Mouse (Mus musculus) thymus, adult 2 months (tissue): ENCODE results near the gene Zfp457. TPM values are rescaled to one million over a fixed set of nuclear protein-coding genes. Genes with fewer than 3 reads are reported as not detected.

ENCODE experiments used
- DNase-seq: peaks from one replicate; pipeline ENCODE4 v3.0.0; 2021
- H3K27ac ChIP-seq: fragments of 200-500 bp; 2 replicates; pipeline ENCODE4 v1.5.1; 2012; ENCODE audit warnings: low read length, control low read depth; ENCODE audit not compliant: control insufficient read depth, insufficient read depth
- H3K27me3 ChIP-seq: fragments of 200-500 bp; 2 replicates; pipeline ENCODE4 v1.6.1; 2012; ENCODE audit warnings: mild to moderate bottlenecking, low read length, moderate library complexity, mixed read lengths; ENCODE audit not compliant: control insufficient read depth, insufficient read depth
- H3K36me3 ChIP-seq: fragments of 200-500 bp; 2 replicates; pipeline ENCODE4 v1.6.1; 2012; ENCODE audit warnings: mild to moderate bottlenecking, low read length, moderate library complexity; ENCODE audit not compliant: control insufficient read depth, insufficient read depth
- H3K4me1 ChIP-seq: fragments of 200-500 bp; replicated peaks from 2 replicates; pipeline ENCODE4 v1.6.1; 2012; ENCODE audit warnings: low read length; ENCODE audit not compliant: control insufficient read depth, insufficient read depth
- H3K4me3 ChIP-seq: fragments of 200-500 bp; 2 replicates; pipeline ENCODE4 v1.5.1; 2012; ENCODE audit warnings: mild to moderate bottlenecking, low read length, control low read depth, moderate library complexity; ENCODE audit not compliant: control insufficient read depth, insufficient read depth
- CTCF ChIP-seq: fragments of 200-500 bp; IDR thresholded peaks from 2 replicates; pipeline ENCODE4 v1.5.1; 2012; ENCODE audit warnings: mild to moderate bottlenecking, control low read depth, low read length, moderate library complexity, borderline replicate concordance; ENCODE audit not compliant: control insufficient read depth, poor library complexity, insufficient read depth; ENCODE audit errors: extremely low read depth
- POLR2A ChIP-seq: fragments of 200-500 bp; IDR thresholded peaks from 2 replicates; pipeline ENCODE4 v1.6.1; 2012; ENCODE audit warnings: mild to moderate bottlenecking, low read length, control low read depth, moderate library complexity; ENCODE audit not compliant: control insufficient read depth, poor library complexity, insufficient read depth; ENCODE audit errors: extremely low read depth
- WGBS: fragments of 180-500 bp; shearing (Covaris S2); methylation state at CpG from one replicate; pipeline ENCODE4 v1.1.7; 2018; 5-methylcytosine and 5-hydroxymethylcytosine counted together
- polyA plus RNA-seq: library from polyadenylated mRNA; depleted of rRNA; stranded (reverse); fragments of >200 nt; gene quantifications from 2 replicates; pipeline ENCODE4 v1.2.3, GENCODE M21; 2012; rRNA removed

Zfp457 gene
- polyA plus RNA-seq, result 1.4 and 2.4 TPM in 2 replicates

DNA sequence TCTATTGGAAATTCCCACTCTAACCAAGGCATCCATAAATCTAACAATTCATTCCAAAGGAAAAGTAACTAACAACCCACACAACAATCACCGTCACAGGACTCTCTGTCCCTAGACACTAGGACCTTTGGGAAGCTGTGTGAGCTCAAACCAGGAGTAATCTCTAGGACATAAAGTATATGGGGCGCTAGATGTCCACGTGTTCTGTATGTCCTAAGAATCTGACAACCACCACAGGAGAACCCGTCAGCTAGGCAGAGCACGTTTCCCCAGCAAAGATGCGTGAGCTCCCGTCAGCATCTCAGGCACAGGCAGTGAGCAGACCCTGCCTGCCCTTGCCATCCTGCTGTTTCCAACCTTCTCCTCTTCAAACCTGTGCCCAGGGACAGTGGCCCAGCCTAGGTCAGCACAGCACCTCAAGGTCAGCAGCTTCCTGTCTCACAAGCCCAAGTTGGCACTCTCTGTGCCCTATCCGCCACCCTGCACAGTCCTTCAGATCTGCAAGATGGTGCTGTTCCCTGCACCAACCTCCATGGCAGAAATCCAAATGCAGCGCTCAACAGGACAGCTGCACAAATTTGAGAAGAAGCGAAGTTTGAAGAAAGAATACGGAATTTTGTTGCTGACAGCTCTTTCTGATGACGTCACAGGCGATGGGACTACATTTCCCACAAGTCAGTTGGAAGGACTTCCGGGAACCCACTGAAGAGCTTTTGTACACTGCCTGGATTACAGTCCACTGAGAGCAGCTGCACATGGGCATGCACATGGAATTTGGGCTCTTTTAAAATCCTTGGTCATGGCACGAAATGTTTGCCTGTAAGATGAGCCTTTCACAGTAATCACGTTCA, at the start of gene Zfp457:
Gene Zfp457 (minus strand): TSS at position 664 of the 851 bp plus-strand sequence.
- Histone ChIP-seq H3K4me1 (no peaks in the 10 kb centered on the region), H3K27ac (peak within 1 kb of the TSS; percentile 38; the same call in 1 of the 2 replicates), H3K4me3 (peak within 1 kb of the TSS; percentile 94), H3K27me3 (no peaks in the 10 kb centered on the region), H3K36me3 (no peaks in the 10 kb centered on the region)
- no peak for TF ChIP-seq POLR2A
- no peak for TF ChIP-seq CTCF
- DNase-seq, result peak; percentile 84
- 8% methylated on average over 16 of the region's 16 CpGs for WGBS

DNA sequence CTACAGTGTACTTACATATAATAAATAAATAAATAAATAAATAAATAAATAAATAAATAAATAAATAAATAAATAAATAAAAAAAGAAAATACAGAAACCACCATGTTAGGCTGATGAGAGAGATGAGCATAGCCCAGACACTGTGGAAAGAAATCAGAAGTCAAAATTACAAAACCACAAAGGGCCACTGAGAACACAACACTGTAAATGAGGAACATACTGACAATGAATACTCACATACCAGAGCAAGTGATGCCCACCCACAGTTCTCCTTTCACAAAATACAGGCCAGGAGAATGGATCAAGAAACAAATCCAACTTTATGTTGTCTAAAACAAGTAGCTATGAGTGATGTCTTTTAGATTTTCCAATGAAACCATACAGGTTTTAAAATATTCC, 45.6 kb upstream of the Zfp457 start:
- Histone ChIP-seq H3K27me3 (no peaks in the 10 kb centered on the region), H3K27ac (no peak overlapping the region), H3K36me3 (no peaks in the 10 kb centered on the region), H3K4me3 (no peak overlapping the region), H3K4me1 (no peaks in the 10 kb centered on the region)
- DNase-seq, result no peak
- TF ChIP-seq CTCF (no peak), POLR2A (no peak)

DNA sequence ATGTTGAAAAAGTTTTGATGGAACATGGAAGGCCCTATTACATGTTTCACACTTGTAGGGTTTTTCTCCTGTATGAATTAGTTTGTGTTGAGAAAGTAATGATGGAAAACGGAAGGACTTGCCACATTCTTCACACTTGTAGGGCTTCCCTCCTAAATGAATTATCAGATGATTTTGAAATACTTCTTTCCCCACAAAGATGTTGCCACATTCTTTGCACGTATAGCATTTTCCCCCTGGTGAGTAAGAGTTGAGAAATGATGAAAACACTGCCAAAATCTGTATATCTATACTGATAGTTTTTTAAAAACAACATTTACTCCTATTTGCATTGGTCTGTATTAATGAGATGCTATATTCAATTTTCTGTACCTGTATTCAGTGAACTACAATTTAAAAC, 37.1 kb upstream of the Zfp457 start:
- 95% methylated on average over 2 of the region's 2 CpGs for WGBS
- no peak overlapping the region for H3K4me3 ChIP-seq
- no peak for TF ChIP-seq POLR2A
- TF ChIP-seq CTCF, result no peak
- H3K4me1 ChIP-seq, result no peaks in the 10 kb centered on the region
- no peak overlapping the region for H3K27ac ChIP-seq
- no peaks in the 10 kb centered on the region for H3K27me3 ChIP-seq
- no peak for DNase-seq
- H3K36me3 ChIP-seq, result peaks cover 32% of the 10 kb centered on the region

DNA sequence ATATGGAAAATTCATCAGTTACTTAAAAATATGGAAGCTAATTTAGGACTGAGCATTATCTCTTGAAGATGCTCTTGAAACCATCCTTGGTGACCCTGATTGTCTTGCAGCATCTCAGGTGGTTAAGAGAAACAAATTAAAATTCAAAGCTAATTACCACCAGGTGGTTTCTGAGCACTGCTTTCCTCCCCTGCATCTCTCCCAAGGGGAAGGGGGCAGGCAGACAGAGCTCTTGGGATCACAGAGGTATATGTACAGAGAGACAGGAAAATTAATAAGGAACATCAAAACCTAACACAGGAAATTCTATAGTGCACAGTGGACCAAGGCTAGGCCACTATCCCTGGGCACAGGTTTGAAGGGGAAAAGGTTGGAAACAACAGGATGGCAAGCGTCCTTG, 26.6 kb upstream of the Zfp457 start:
- Histone ChIP-seq H3K36me3 (no peaks in the 10 kb centered on the region), H3K27me3 (no peaks in the 10 kb centered on the region), H3K4me1 (peaks cover 4% of the 10 kb centered on the region; the same call in 1 of the 2 replicates), H3K27ac (no peak overlapping the region), H3K4me3 (no peak overlapping the region; the same call in 1 of the 2 replicates)
- WGBS, result 83% methylated on average over 1 of the region's 1 CpGs
- TF ChIP-seq POLR2A, result no peak
- TF ChIP-seq CTCF, result no peak
- peak; percentile 4 for DNase-seq

DNA sequence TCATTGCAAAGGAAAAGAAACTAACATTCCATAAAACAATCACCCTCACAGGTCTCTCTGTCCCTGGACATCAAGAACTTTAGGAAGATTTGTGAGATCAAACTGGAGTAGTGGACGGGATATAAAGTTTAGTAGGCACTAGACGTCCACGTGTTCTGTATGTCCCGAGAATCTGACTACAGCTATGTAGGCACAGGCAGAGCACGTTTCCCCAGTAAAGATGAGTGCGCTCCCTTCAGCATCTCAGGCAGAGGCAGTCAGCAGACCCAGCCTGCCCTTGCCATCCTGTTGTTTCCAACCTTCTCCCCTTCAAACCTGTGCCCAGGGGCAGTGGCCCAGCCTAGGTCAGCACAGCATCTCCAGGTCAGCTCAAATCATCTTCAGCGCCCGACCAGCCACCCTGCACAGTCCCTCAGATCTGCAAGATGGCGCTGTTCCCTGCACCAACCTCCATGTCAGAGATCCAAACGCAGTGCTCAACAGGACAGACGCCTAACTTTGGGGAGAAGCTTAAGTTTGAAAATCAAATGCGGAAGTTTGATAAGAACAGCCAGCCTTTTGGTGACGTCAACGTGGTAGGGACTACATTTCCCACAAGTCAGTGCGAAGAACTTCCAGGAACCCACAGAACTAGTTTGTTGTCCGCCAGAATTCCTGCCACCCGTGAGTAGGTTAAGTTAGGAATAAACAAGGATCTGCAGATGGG, 25.9 kb upstream of the Zfp457 start, which contains the start of gene Zfp595:
Gene Zfp595 (minus strand): TSS at position 552 of the 706 bp plus-strand sequence.
- Histone ChIP-seq H3K4me1 (peaks cover 4% of the 10 kb centered on the region; the same call in 1 of the 2 replicates), H3K4me3 (peak within 1 kb of the TSS; percentile 81), H3K36me3 (no peaks in the 10 kb centered on the region), H3K27ac (peak within 1 kb of the TSS; percentile 61), H3K27me3 (no peaks in the 10 kb centered on the region)
- peak; percentile 38; the same call in 1 of the 2 replicates for TF ChIP-seq CTCF
- no peak for TF ChIP-seq POLR2A
- 8% methylated on average over 17 of the region's 17 CpGs for WGBS
- DNase-seq, result peak; percentile 85

DNA sequence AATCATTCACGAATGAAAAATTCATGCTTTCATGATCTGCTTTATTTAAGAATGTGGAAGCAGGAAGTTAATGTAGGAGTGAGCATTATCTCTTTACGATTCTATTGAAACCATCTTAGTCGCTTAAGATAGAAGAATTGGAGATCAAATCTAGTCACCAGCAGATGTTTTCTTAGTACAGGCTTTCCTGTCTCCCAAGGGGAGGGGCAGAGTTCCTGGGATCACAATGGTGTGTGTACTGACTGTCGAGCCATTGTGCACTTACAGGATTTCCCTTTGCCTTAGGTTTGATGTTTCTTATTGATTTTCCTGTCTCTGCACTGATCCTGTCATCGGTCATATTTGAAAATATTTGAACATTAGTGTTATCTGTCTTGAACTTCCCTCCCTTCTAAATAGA, 433 bp upstream of the Zfp457 start:
- Histone ChIP-seq H3K4me1 (no peaks in the 10 kb centered on the region), H3K4me3 (no peak overlapping the region), H3K27ac (no peak overlapping the region), H3K36me3 (no peaks in the 10 kb centered on the region), H3K27me3 (no peaks in the 10 kb centered on the region)
- DNase-seq, result no peak
- TF ChIP-seq POLR2A (no peak), CTCF (no peak)
- 14% methylated on average over 5 of the region's 5 CpGs for WGBS
